Mouse (Mus musculus) embryonic facial prominence, embryonic 14.5 days (tissue): ENCODE results near the gene Syt16. TPM values are rescaled to one million over a fixed set of nuclear protein-coding genes. Genes with fewer than 3 reads are reported as not detected.

ENCODE experiments used
- ATAC-seq: fragments of 200-750 bp; cut with Nextera tagmentation; 2 replicates; pipeline ENCODE4 v1.8.0; 2017; ENCODE audit warnings: low read depth, moderate number of reproducible peaks, moderate TSS enrichment
- DNase-seq: peaks from one replicate; pipeline ENCODE4 v3.0.0-alpha.2; 2015; ENCODE audit warnings: low spot score
- H3K27ac ChIP-seq: fragments of 300-500 bp; sonication (generic); replicated peaks from 2 replicates; pipeline ENCODE4 v1.5.1; 2014; ENCODE audit warnings: low read depth, mild to moderate bottlenecking, low read length, moderate library complexity
- H3K27me3 ChIP-seq: fragments of 300-500 bp; sonication (generic); replicated peaks from 2 replicates; pipeline ENCODE4 v1.6.1; 2014; ENCODE audit warnings: low read length; ENCODE audit not compliant: control insufficient read depth, insufficient read depth
- H3K36me3 ChIP-seq: fragments of 300-500 bp; sonication (generic); 2 replicates; pipeline ENCODE4 v1.6.1; 2014; ENCODE audit warnings: low read length, mixed read lengths; ENCODE audit not compliant: control insufficient read depth, insufficient read depth
- H3K4me1 ChIP-seq: fragments of 300-500 bp; sonication (generic); 2 replicates; pipeline ENCODE4 v1.6.1; 2014; ENCODE audit warnings: antibody characterized with exemption, low read length; ENCODE audit not compliant: control insufficient read depth, insufficient read depth
- H3K4me2 ChIP-seq: fragments of 300-500 bp; sonication (generic); 2 replicates; pipeline ENCODE4 v1.6.1; 2014; ENCODE audit warnings: low read depth, mild to moderate bottlenecking, low read length, moderate library complexity, mixed read lengths
- H3K4me3 ChIP-seq: fragments of 300-500 bp; sonication (generic); 2 replicates; pipeline ENCODE4 v1.5.1; 2014; ENCODE audit warnings: low read depth, mild to moderate bottlenecking, low read length
- H3K9ac ChIP-seq: fragments of 300-500 bp; sonication (generic); 2 replicates; pipeline ENCODE4 v1.6.1; 2014; ENCODE audit warnings: low read depth, mild to moderate bottlenecking, low read length, moderate library complexity, mixed read lengths
- H3K9me3 ChIP-seq: fragments of 300-500 bp; sonication (generic); 2 replicates; pipeline ENCODE4 v1.6.1; 2016; ENCODE audit warnings: low read length; ENCODE audit not compliant: control insufficient read depth
- WGBS: fragments of 180-500 bp; shearing (Covaris S2); extraction: QIAGEN DNeasy Blood & Tissue Kit; methylation state at CpG from one replicate; pipeline ENCODE4 v1.1.7; 2014; 5-methylcytosine and 5-hydroxymethylcytosine counted together
- polyA plus RNA-seq: library from polyadenylated mRNA; unstranded; fragments of >200 nt; fragmentation: Nextera tagmentation; extraction: Ambion mirVana; gene quantifications from 2 replicates; pipeline ENCODE4 v1.2.1, GENCODE M21; 2014

Gene Syt16
- polyA plus RNA-seq: 5.4 and 5.5 TPM in 2 replicates

GRCm38 (mm10) chr12:73997297-73998127 lies at the start of gene Syt16:
Gene Syt16, plus strand, starts transcription at chr12:73997661.
- peak; percentile 67 for ATAC-seq
- Histone ChIP-seq H3K9me3 (no peaks in the 10 kb centered on the region), H3K4me1 (0 out of 2 replicates have a peak, but pooled peaks cover 3% of the 10 kb centered on the region), H3K27ac (no peak within 1 kb of the TSS), H3K9ac (peak within 1 kb of the TSS; percentile 81), H3K4me2 (peak within 1 kb of the TSS; percentile 86), H3K4me3 (peak within 1 kb of the TSS; percentile 66), H3K27me3 (peaks cover 14% of the 10 kb centered on the region), H3K36me3 (no peaks in the 10 kb centered on the region)
- 2% methylated on average over 18 of the region's 67 CpGs for WGBS
- no peak for DNase-seq

DNA sequence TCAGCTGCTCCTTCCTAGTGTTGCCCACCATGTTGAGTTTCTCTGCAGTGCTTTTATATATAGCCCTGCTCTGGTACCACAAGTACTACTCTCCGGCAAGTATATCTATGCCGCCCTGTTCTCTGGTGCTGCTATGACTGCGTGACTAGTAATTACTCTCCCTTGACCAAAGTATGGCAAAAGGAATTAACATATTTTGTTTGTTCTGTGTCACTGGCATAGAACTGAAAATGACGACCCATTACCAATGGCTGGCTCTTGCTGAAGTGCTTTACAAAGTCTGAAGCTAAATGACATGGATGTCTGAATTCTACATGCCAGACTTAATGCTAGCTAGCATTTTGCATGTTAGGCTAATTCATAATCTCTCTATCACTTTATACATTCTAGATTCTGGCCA lies 49.0 kb upstream of the Syt16 start:
- 95% methylated on average over 4 of the region's 4 CpGs for WGBS
- Histone ChIP-seq H3K27ac (no peak overlapping the region), H3K4me3 (no peak overlapping the region), H3K9ac (no peak overlapping the region), H3K4me1 (peaks cover 3% of the 10 kb centered on the region; the same call in 1 of the 2 replicates), H3K27me3 (no peaks in the 10 kb centered on the region), H3K4me2 (no peak overlapping the region), H3K9me3 (no peaks in the 10 kb centered on the region), H3K36me3 (peaks cover 37% of the 10 kb centered on the region)
- no peak for DNase-seq
- no peak for ATAC-seq

DNA sequence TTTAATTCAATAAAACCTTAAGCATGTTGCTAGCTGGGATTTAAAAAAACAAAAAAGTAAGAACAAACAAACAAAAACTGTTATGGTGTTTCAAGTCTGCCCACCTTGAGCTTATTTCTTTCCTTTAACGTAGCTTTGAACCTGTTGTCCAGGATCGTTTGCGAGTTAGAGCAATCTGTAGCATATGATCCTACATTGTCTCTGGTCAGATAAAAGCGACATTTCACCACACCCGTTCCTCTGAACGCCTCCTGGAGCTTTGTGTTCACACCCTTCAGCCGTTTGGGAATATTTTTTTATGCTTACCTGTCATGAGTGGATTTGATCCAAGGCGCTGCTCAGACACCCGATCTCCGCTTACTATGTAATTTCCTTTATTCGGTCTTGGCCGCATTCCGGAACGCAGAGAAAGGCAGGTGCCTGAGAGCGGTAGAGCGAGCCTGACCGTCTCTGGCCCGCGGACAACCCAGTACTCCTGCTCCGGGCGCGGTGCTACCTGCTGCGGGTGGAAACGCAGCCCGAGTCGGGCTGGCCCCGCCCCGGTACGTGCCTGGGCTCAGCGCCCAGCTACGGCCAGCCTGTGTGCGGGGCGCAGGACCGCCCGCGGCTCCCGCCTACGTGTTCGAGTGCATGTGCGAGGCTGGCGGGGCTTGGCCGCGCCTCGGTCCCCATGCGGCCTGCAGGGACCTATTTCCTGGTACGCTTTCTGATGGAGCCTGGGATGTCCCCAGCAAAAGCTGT lies 48.0 kb upstream of the Syt16 start:
- Histone ChIP-seq H3K27me3 (no peaks in the 10 kb centered on the region), H3K9ac (peak overlapping the region; percentile 48; the same call in 1 of the 2 replicates), H3K36me3 (peaks cover 27% of the 10 kb centered on the region), H3K4me1 (peaks cover 3% of the 10 kb centered on the region; the same call in 1 of the 2 replicates), H3K9me3 (no peaks in the 10 kb centered on the region), H3K27ac (peak overlapping the region; percentile 52), H3K4me2 (peak overlapping the region; percentile 72), H3K4me3 (peak overlapping the region; percentile 35)
- 8% methylated on average over 40 of the region's 46 CpGs for WGBS
- DNase-seq (peak; percentile 75), ATAC-seq (peak; percentile 88)

GRCm38 (mm10) chr12:73952879-73953278 lies 44.6 kb upstream of the Syt16 start:
- peak overlapping the region; percentile 59 for H3K4me2 ChIP-seq
- H3K4me3 ChIP-seq: peak overlapping the region; percentile 38
- H3K4me1 ChIP-seq: peaks cover 3% of the 10 kb centered on the region; the same call in 1 of the 2 replicates
- no peaks in the 10 kb centered on the region for H3K9me3 ChIP-seq
- peaks cover 7% of the 10 kb centered on the region; the same call in 1 of the 2 replicates for H3K36me3 ChIP-seq
- DNase-seq (peak; percentile 82), ATAC-seq (peak; percentile 66)
- H3K27ac ChIP-seq: no peak overlapping the region
- WGBS: 7% methylated on average over 15 of the region's 15 CpGs
- peak overlapping the region; percentile 56 for H3K9ac ChIP-seq
- H3K27me3 ChIP-seq: no peaks in the 10 kb centered on the region

DNA sequence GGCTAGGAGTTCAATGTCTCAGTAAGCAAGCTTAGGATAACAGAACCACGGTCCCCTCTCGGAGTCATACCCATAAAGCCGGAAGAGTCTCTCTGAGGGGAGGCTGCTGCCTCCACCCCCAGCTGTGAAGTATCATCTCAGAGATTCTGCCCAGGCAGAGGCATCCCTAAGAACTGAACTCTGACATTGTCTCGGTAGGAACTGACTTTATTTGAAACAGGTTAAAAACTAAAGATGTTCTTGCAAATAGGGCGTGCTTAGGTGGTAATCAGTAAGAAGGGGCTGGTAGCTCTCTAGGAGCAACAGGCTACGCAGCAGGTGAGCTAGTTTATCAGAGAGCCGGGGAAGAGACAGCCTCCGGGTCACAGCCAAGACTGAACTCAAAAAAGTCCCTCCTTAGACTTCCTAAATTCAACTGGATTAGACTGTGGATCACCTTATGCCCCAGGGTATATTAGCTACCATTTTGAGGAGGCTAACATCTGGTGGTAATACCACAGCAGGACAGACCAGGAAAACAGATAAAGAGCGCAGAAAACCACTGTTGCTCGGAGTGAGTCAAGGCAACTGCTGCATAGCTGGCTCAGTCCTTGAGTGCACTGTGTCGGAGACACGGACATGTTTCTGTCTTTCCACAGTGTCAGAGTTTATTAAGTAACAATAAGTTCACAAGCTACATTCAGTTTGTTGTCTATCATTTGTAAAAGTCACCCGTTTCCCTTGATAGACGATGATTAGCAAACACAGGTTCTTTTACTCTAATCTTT lies 43.9 kb upstream of the Syt16 start:
- H3K9ac ChIP-seq: peak overlapping the region; percentile 56
- WGBS: 38% methylated on average over 14 of the region's 14 CpGs
- peak overlapping the region; percentile 38 for H3K4me3 ChIP-seq
- H3K27ac ChIP-seq: no peak overlapping the region
- no peaks in the 10 kb centered on the region for H3K27me3 ChIP-seq
- peak overlapping the region; percentile 59 for H3K4me2 ChIP-seq
- no peak for ATAC-seq
- DNase-seq: no peak
- 0 out of 2 replicates have a peak, but pooled peaks cover 1% of the 10 kb centered on the region for H3K36me3 ChIP-seq
- H3K4me1 ChIP-seq: peaks cover 3% of the 10 kb centered on the region; the same call in 1 of the 2 replicates
- H3K9me3 ChIP-seq: no peaks in the 10 kb centered on the region

- Histone ChIP-seq H3K27ac (no peak overlapping the region), H3K9ac (no peak overlapping the region), H3K4me1 (0 out of 2 replicates have a peak, but pooled peaks cover under 1% of the 10 kb centered on the region), H3K27me3 (no peaks in the 10 kb centered on the region), H3K9me3 (no peaks in the 10 kb centered on the region), H3K4me2 (no peak overlapping the region), H3K4me3 (no peak overlapping the region), H3K36me3 (no peaks in the 10 kb centered on the region)
- WGBS: 68% methylated on average over 5 of the region's 5 CpGs
- ATAC-seq: no peak
- DNase-seq: no peak
Measured at GRCm38 (mm10) chr12:73954785-73955184, 42.7 kb upstream of the Syt16 start.

- no peaks in the 10 kb centered on the region for H3K9me3 ChIP-seq
- H3K27ac ChIP-seq: no peak overlapping the region
- no peaks in the 10 kb centered on the region for H3K4me1 ChIP-seq
- no peak overlapping the region for H3K9ac ChIP-seq
- DNase-seq (no peak), ATAC-seq (no peak)
- WGBS: 81% methylated on average over 3 of the region's 3 CpGs
- H3K36me3 ChIP-seq: no peaks in the 10 kb centered on the region
- H3K4me3 ChIP-seq: no peak overlapping the region
- no peak overlapping the region for H3K4me2 ChIP-seq
- no peaks in the 10 kb centered on the region for H3K27me3 ChIP-seq
Measured at GRCm38 (mm10) chr12:73957676-73958075, 39.8 kb upstream of the Syt16 start.

DNA sequence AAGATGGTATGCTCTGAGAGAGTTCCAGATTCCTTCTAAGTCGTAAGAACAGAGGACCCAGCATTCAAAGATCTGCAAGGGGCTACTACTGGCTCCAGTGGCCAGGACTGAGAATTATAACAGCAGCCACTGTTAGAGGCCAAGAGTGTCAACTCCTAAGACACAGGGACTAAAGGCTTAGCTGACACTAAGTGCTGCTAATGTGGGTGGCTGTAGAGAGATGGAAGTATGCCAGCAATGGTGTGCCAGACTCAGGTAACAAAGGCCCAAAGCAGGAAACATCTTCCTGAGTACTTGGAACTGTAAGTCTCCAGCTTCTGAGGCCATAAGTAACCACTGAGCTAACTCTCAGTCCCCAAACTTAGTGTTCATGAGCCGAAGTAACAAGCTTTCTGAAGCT lies 38.6 kb upstream of the Syt16 start:
- WGBS: 84% methylated on average over 2 of the region's 2 CpGs
- DNase-seq (no peak), ATAC-seq (no peak)

More for the DNA sequence above, 38.6 kb upstream of the Syt16 start:
- no peaks in the 10 kb centered on the region for H3K36me3 ChIP-seq
- no peak overlapping the region for H3K9ac ChIP-seq
- no peaks in the 10 kb centered on the region for H3K4me1 ChIP-seq
- H3K4me2 ChIP-seq: no peak overlapping the region
- no peaks in the 10 kb centered on the region for H3K9me3 ChIP-seq
- no peak overlapping the region for H3K27ac ChIP-seq
- no peak overlapping the region for H3K4me3 ChIP-seq
- no peaks in the 10 kb centered on the region for H3K27me3 ChIP-seq
